Mouse (Mus musculus) mouse embryonic stem cell (cell line): ENCODE data around the gene Zmiz2.
"Not testable (repeated sequence)": the region's sequence is repeated elsewhere in the genome, so short reads cannot be mapped to it uniquely, and the experiment has no call there.

Experiments used
- in situ Hi-C, 2 experiments: fragments of 300-500 bp; cut with MboI; formaldehyde crosslinking; loops; 1 replicate in 1 of 2; 3 replicates in 1 of 2; pipeline ENCODE4 v1.14.3; 2019 to 2020; ENCODE audit warnings: low sequenced_read_pairs in 2 of 2, low pct_unique_long_range_greater_than_20kb in 1 of 2, mixed read lengths in 1 of 2; ENCODE audit not compliant: unreplicated experiment in 1 of 2

The Zmiz2 gene

DNA sequence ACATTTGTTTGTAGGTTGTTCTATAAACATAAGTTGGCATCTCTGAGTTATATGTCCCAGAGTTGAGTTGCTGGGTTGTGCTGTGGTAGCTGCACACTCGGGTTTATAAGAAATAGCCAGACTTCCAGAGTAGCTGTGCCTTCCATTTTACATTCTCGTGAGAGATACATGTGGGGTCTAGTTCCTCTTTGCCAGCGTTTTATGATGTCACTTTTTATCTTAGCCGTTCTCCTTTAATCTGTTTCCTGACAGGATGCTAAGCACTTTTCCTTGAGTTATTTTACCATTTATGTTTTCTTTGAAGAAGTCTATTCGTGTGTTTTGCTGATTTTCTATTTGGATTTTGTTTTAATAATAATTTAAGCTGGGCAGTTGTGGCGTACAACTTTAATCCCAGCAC lies 4.0 kb downstream of the Zmiz2 start:
- in situ Hi-C loops: no loop called here

DNA sequence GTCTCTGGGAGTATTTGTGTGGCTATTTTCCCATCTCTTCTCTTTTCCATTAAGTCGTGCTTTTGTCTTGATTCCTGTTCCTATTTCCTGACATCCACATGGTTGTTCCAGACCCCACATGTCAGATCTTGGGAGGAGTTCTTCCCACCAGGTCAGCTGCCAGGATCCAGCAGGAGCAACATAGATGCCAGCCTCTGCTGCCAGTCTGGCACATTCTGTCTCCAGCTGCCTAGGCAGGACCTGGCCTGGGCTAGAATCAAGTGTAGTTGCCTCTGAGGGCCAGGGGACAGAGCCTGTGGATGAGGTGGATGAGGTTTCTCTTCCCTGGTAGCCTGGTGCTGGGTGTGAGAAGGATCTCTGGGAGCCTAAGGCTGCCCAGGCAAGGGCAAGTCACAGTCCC lies 5.0 kb downstream of the Zmiz2 start:
- in situ Hi-C loops: no loop called here

DNA sequence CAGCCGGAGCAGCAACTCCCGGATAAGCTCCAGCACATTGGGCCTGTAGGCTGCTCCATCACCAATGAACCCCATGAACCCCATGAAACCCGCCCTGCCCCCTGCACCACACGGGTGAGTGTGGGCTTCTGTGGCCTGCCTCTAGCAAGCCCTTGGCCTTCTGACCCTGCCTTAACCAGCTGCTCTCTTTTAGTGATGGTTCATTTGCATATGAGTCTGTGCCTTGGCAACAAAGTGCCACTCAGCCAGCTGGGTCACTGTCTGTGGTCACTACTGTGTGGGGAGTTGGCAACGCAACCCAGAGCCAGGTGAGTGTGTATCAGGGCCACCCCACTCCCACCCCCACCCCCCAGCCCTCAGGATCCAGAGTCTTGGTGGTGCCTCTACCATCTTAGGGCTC lies 6.7 kb downstream of the Zmiz2 start:
- in situ Hi-C loops: no loop called here

DNA sequence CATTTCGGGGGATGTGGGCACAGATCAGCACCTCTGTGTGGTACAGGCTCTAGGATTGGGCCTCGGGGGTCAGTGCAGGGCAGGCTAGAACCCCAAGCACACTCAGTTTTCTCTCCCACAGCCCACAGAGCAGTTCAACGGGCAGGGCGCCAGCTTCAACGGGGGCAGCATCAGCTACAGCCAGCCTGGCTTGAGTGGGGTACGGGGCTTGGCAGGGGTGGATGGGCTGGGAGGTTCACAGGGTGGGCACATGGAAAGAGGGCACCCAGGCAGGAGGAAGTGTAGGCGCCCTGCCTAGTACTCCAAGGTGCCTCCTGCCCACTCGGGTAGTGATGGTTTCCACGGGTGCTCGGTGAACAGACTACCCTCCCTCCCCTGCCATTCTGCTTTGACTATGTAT lies 9.3 kb downstream of the Zmiz2 start:
- in situ Hi-C loops: no loop called here

DNA sequence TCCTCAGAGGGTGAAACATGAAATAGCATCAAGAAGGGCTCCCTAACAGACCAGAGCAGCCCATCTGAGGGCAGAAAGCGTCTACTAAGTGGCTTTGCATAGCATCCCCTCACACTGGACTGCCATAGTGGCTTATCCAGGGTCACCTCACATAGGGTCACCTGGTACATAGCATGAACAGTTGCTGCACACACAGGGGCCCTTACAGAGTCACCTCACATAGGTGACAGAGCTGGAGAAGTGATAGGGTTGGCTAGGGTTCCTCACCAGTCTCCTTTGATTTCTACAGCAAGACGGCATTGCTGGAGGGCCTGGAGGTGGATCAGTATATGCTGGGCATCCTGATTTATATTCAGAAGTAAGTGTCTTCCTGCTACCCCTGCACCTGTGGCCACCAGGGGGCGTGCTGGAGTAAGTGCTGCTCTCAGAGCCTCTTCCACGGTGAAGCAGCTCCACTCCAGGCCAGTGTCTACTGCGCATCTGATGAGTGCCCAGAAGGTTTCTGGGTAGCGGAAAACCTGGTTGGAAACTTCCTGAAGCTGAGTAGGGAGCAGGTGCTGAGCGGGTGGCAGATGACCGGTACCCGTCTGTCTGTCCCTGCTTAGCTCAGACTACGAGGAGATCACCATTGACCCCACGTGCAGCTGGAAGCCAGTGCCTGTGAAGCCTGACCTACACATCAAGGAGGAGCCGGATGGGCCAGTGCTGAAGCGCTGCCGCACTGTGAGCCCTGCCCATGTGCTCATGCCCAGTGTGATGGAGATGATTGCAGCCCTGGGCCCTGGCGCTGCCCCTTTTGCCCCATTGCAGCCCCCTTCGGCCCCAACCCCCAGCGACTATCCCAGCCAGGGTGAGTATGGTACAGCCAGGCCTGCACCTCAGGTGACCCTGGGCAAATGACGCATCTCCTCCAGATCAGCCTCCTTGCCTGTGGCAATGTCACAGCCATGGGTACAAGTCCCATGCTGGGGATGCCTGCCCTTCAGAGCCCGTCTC lies 13.9 kb downstream of the Zmiz2 start:
- in situ Hi-C loops: no loop called here

DNA sequence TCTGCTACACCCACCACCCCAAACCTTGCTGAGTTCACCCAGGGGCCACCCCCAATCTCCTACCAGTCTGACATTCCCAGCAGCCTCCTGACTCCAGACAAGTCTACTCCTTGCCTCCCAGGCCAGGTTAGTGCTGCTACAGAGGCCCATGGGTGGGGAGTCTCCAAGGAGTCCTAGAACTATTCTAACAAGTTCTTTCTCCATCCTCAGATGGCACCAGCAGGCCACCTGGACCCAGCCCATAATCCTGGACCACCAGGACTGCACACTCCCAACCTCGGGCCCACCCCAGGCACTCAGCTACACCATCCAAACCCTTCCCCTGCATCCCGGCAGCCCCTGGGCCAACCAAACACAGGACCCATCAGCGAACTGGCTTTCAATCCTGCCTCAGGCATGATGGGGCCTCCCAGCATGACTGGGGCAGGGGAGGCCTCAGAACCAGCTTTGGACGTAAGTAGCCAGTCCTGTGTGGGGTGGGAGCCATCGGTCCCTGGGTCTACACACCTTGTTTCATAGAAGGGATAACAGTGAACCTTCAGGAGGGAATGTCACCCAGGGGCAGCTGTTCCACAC lies 15.0 kb downstream of the Zmiz2 start:
- in situ Hi-C loops: no loop called here

DNA sequence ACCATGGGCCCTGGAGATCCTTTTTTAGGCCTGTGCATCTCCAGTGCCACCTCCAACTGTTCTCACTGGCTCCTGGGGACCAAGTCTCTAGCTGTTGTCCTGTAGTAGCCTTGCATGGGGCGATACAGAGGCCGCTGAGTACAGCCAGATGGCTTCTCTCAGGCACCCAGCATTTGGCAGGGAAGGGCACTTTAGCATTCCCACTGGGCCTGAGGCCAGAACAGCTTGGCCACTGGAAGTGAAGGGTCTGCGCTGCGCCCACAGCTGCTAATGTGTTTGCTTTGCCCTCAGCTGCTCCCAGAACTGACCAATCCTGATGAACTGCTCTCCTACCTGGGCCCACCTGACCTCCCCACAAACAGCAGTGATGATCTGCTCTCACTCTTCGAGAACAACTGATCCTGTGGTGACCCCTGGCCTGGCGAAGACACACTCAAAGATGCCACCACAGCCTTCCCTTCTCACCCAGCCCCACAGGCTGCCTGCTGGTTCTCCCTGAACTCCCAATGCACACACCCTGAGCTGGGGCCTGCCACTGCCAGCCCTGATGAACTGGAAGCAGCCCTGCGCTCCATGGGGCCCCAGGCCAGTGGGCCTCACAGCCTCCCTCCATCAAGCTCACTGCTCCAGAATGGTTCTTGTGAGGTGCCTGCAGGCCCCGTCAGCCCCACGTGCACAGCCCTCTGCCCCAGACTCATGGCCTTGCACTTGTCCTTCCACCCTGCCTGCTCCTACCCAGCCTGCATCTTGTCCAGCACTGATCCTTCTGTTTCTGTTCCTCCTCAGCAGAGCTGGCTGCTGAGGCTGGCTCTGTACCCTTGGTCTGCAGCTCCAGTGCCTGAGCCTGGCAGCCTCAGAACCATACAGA lies 16.1 kb downstream of the Zmiz2 start:
- in situ Hi-C loops: no loop called here

DNA sequence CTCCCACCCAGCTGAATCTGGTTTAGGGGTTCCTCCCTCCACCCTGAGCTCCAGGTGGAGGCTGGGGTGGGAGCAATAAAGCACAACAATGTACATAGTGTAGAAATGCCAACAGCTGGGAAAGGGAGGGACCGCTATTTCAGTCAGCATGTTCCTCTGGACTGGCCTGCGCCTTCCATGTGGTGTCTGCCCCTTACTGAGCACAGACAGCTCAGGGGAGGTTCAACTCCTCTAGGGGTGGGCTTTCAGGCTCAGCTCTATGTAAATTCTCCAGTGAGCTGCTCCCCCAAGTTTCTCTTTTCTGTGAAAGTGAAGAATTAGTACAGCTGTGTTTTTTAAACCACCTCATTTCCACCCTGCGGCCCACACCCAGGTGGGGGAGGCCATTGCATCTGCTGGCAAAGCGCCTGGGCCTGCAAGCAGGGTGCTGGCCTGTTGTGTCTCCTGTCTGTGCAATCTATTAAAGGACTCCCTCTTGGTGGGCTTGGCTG lies 16.8 kb downstream of the Zmiz2 start:
- in situ Hi-C loops: no loop called here

DNA sequence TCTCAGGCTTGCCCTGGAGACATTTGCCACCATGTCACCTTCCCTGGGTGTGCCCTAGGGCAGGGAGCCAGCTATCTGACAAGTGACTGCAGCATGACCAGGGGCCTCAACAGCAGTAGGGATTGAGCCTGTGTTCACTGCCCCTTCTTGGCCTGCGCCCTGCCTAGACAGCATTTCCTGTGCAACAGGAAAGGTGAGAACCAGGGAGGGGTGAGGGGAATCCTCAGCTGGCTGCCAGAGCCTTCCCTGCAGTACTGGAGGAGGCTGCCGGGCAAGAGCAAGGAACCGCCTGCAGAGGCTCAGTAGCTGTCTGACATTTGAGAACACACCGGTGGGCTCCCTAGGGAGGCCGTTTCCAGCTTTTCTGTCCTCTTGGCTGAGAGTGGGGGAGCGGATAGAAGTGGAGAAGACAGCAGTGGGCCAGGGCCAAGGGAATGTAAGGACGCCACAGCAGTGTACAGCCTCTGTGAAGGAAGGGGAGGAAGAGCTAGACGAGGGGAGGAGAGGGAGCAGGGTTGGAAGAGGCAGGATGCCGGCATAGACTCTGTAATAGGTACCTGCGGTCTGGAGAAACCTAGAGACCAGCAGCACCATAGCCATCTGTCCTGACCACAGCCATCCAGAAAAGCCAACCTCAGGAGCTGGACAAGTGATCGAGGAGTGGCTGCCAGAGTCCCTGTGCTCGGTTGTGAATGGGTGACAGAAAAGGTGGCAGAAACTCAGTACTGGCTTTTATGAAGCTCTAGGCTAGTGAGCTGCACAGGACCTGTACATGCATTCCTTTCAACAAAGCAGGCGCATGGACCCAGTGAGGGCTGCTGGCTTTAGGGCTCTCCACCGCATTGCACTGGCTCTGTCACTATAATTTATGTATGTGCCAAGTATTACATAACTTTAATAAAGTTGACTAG lies 17.6 kb downstream of the Zmiz2 start:
- in situ Hi-C loops: no loop called here

DNA sequence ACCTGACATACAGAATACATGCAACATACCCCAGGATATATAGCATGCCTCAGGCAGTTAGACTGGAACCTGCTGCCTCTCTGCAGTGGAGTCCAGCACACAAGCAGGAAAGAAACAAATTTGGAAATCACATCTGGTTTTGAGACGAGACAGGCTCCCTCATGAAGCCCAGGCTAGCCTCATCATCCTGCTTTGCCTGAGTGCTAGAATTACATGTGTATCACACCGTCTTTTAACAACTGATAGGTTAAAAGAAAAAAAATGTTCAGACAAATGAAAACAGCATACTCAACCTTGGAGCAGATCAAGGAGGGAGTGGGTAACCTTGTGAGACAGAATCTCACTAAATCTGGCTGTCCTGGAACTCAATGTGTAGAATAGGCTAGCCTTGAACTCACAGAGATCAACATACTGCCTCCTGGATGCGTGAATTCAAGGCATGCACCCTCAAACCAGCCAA lies 18.3 kb downstream of the Zmiz2 start:
- in situ Hi-C loops: no loop called here

DNA sequence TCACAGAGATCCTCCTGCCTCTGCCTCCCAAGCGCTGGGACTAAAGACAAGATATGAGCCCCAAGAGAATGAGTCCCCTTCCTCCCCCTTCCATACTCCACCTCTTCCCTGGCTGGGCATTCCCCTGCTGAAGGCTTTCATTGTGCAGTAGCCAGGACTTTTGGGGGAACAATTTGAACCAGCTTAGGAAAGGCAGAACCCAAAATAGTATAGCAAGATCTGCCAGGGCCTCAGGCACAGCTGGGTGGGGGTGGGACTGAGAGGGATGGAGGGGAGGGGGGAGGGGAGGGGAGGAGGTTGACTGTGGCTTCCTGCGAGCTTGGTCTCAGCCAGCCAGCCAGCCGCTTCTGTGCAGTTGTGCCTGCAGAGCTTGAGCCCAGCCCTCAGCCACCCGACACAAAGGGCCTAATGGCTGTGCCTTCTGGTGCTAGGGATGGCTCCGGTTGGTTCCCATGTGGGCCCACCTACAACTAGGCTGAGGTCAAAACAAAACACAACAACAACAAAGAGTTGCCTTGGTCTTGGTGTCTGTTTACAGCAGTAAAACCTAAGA lies 21.3 kb downstream of the Zmiz2 start:
- in situ Hi-C loops: no loop called here

DNA sequence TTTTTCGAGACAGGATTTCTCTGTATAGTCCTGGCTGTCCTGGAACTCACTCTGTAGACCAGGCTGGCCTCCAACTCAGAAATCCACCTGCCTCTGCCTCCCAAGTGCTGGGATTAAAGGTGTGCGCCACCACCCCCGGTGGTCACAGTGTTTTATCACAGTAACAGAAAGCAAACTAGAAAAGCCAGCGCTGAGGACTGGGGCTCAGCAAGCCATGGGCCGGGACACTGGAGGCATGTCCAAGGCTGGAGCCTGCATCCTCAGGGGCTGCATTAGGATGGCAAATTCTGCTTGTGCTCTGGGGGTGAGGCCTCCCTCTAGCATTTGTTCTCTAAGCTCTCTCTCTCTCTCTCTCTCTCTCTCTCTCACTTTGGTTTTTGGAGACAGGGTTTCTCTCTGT lies 21.9 kb downstream of the Zmiz2 start:
- in situ Hi-C loops: not testable (repeated sequence)

DNA sequence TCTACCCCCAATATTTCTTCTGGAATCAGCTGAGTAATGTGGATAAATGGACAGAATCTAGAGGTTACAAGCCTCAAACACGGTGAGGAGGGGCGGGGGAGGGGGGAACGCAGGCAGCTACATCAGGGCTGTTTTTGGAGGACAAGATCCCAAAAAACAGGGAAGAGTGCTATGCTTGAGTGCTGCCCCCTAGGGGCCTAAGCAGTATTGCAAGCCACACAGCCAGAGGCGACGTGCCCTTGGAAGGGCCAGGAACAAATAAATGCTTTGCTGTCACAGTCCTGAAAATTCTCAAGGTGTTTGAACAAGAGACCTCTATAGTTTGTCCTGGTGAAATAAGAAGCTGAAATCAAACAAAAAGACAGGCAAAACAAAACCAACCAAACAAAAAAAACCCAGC lies 22.8 kb downstream of the Zmiz2 start:
- in situ Hi-C loops: no loop called here

DNA sequence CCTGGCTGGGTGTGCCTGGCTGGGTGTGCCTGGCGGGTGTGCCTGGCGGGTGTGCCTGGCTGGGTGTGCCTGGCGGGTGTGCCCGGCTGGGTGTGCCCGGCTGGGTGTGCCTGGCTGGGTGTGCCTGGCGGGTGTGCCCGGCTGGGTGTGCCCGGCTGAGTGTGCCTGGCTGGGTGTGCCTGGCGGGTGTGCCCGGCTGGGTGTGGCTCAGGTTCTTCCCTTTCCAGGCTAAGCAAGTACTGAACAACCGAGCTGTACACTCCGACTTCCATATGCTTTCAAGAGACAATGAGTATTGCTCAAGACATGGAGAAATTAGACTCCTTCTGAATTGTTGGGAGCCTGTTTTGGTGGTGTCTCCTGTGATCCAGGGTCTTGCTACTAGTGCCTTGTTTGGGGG lies 24.4 kb downstream of the Zmiz2 start:
- in situ Hi-C loops: no loop called here

DNA sequence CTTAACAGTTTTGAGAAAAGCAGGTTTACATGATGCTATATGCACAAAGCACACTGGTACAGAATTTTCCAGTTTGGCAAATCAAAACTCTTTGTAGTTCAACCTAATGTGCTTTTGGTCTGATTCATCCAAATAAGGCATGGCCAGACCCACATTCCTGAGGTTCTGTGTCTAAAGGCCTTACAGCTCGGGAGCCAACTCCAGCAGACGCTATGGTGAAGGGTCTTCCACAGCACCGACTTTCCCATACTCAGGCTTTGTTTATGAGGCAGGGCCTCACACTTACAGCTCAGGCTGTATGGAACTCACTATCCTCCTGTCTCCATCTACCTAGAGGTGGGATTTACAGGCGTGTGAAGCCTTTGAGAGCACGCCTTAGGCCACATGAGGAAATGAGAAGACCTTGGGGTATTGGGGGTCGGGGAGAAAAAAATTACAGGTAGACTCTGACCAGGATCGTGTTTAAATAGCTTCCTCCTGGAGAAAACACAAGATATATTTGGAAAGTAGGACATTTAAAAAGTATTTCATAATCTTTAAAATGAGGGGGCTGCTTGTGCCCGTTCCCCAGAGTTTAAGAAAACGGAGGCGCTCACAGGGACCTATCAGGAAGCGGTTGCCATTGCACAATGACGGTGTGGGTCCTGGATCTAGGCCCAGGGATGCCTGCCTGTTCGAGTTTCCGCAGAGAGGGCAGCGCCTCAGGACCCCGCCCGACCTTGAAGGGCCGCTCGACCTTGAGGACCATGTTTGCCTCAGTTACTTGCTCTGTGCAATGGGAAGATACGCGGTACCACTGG lies 26.1 kb downstream of the Zmiz2 start, which contains the start of gene Ppia:
Gene Ppia, plus strand, starts transcription at position 693 of the 800 bp plus-strand sequence.
- in situ Hi-C loops: no loop called here

DNA sequence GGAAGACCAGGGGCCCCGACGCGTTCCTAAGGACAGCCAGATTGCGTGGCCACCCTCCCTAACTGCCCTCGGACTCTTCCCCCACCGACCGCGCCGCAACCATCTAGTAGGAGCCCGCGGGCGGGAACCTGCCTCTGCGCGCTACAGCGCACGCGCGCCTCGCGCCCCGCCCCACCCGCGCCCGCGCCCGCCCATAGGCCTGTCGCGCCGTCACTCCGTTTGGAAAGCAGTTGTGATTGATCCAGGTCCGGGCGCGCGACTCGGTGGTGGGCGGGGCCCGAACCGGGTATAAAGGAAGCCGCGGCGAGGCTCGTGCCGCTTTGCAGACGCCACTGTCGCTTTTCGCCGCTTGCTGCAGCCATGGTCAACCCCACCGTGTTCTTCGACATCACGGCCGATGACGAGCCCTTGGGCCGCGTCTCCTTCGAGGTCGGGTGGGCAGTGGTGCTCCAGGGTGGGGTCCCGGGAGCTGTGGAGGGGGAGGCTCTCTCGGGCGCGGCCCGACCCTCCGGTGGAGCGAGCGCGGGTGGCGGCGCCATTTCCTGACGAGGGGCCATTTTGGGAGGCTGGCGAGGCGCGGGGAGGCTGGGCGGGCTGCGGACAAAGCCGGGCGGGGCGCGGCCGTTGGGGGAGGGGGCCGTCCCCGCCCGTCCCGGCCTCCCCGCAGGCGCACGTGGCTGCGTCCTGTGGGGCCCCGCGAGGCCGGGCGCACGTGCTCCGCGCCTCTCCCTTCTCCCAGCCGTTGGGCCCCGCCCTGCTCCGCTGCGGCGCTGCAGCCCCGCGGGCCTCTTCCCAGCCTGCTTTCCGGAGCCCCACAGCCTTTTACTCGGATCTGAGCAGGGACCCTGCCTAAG lies 26.9 kb downstream of the Zmiz2 start:
- in situ Hi-C loops: no loop called here
